Mouse (Mus musculus) limb, embryonic 15.5 days (tissue): Measurements from ENCODE around the gene Sorbs2. TPM values are rescaled to one million over a fixed set of nuclear protein-coding genes. Genes with fewer than 3 reads are reported as not detected.

Experiments
- ATAC-seq: fragments of 200-750 bp; cut with Nextera tagmentation; 2 replicates; pipeline ENCODE4 v1.8.0; 2017; ENCODE audit warnings: low read depth, moderate TSS enrichment; ENCODE audit not compliant: insufficient number of reproducible peaks, low FRiP score, low TSS enrichment
- H3K27ac ChIP-seq: fragments of 300-500 bp; sonication (generic); 2 replicates; pipeline ENCODE4 v1.5.1; 2015; ENCODE audit warnings: moderate library complexity, mild to moderate bottlenecking, inconsistent platforms
- H3K27me3 ChIP-seq: fragments of 300-500 bp; sonication (generic); 2 replicates; pipeline ENCODE4 v1.6.1; 2015; ENCODE audit warnings: inconsistent platforms
- H3K36me3 ChIP-seq: fragments of 300-500 bp; sonication (generic); 2 replicates; pipeline ENCODE4 v1.6.1; 2015; ENCODE audit warnings: inconsistent platforms
- H3K4me1 ChIP-seq: fragments of 300-500 bp; sonication (generic); 2 replicates; pipeline ENCODE4 v1.6.1; 2015; ENCODE audit warnings: inconsistent platforms
- H3K4me2 ChIP-seq: fragments of 300-500 bp; sonication (generic); 2 replicates; pipeline ENCODE4 v1.6.1; 2015; ENCODE audit warnings: mild to moderate bottlenecking, inconsistent platforms
- H3K4me3 ChIP-seq: fragments of 300-500 bp; sonication (generic); 2 replicates; pipeline ENCODE4 v1.5.1; 2015; ENCODE audit warnings: mild to moderate bottlenecking, inconsistent platforms
- H3K9ac ChIP-seq: fragments of 300-500 bp; sonication (generic); 2 replicates; pipeline ENCODE4 v1.6.1; 2015; ENCODE audit warnings: inconsistent platforms
- H3K9me3 ChIP-seq: fragments of 300-500 bp; sonication (generic); 2 replicates; pipeline ENCODE4 v1.6.1; 2016; ENCODE audit warnings: inconsistent platforms
- WGBS: fragments of 180-500 bp; shearing (Covaris S2); methylation state at CpG from one replicate; pipeline ENCODE4 v1.1.7; 2015; 5-methylcytosine and 5-hydroxymethylcytosine counted together
- polyA plus RNA-seq: library from polyadenylated mRNA; unstranded; fragments of >200 nt; fragmentation: Nextera tagmentation; extraction: Ambion mirVana; gene quantifications from 2 replicates; pipeline ENCODE4 v1.2.1, GENCODE M21; 2015

Sorbs2 gene
- polyA plus RNA-seq, 1 experiment from 2014 or later: 40.6 TPM

- Histone ChIP-seq H3K36me3 (no peaks in the 10 kb centered on the region), H3K9me3 (no peaks in the 10 kb centered on the region), H3K27ac (no peak overlapping the region), H3K27me3 (no peaks in the 10 kb centered on the region), H3K4me2 (no peak overlapping the region), H3K9ac (no peak overlapping the region), H3K4me3 (no peak overlapping the region), H3K4me1 (peaks cover 2% of the 10 kb centered on the region; the same call in 1 of the 2 replicates)
- no peak for ATAC-seq
- 63% methylated on average over 1 of the region's 1 CpGs for WGBS
These were observed 97.8 kb downstream of the Sorbs2 start for GRCm38 (mm10) chr8:45605419-45605818.

GRCm38 (mm10) chr8:45607012-45607411 lies 99.4 kb downstream of the Sorbs2 start:
- no peak for ATAC-seq
- WGBS: 87% methylated on average over 6 of the region's 6 CpGs

GRCm38 (mm10) chr8:45608413-45608812 lies 100.8 kb downstream of the Sorbs2 start:
- Histone ChIP-seq H3K4me2 (no peak overlapping the region), H3K27me3 (no peaks in the 10 kb centered on the region), H3K4me1 (no peaks in the 10 kb centered on the region), H3K4me3 (no peak overlapping the region), H3K9me3 (no peaks in the 10 kb centered on the region), H3K36me3 (no peaks in the 10 kb centered on the region), H3K9ac (no peak overlapping the region), H3K27ac (no peak overlapping the region)
- WGBS: 83% methylated on average over 6 of the region's 6 CpGs
- ATAC-seq: no peak

More at GRCm38 (mm10) chr8:45607012-45607411, 99.4 kb downstream of the Sorbs2 start:
- no peak overlapping the region for H3K4me3 ChIP-seq
- no peaks in the 10 kb centered on the region for H3K36me3 ChIP-seq
- H3K27me3 ChIP-seq: no peaks in the 10 kb centered on the region
- no peak overlapping the region for H3K4me2 ChIP-seq
- no peak overlapping the region for H3K9ac ChIP-seq
- H3K27ac ChIP-seq: no peak overlapping the region
- H3K4me1 ChIP-seq: no peaks in the 10 kb centered on the region
- H3K9me3 ChIP-seq: no peaks in the 10 kb centered on the region

- 54% methylated on average over 7 of the region's 7 CpGs for WGBS
- ATAC-seq: no peak
- Histone ChIP-seq H3K4me2 (no peak overlapping the region), H3K27ac (no peak overlapping the region), H3K4me3 (no peak overlapping the region), H3K27me3 (no peaks in the 10 kb centered on the region), H3K9me3 (no peaks in the 10 kb centered on the region), H3K4me1 (peaks cover 2% of the 10 kb centered on the region; the same call in 1 of the 2 replicates), H3K36me3 (no peaks in the 10 kb centered on the region), H3K9ac (no peak overlapping the region)
These were observed 103.0 kb downstream of the Sorbs2 start for GRCm38 (mm10) chr8:45610426-45611215.

- 85% methylated on average over 1 of the region's 1 CpGs for WGBS
- no peaks in the 10 kb centered on the region for H3K27me3 ChIP-seq
- H3K4me2 ChIP-seq: no peak overlapping the region
- no peak for ATAC-seq
- no peaks in the 10 kb centered on the region for H3K36me3 ChIP-seq
- no peak overlapping the region for H3K9ac ChIP-seq
- H3K4me1 ChIP-seq: peaks cover 2% of the 10 kb centered on the region; the same call in 1 of the 2 replicates
- H3K9me3 ChIP-seq: no peaks in the 10 kb centered on the region
- no peak overlapping the region for H3K4me3 ChIP-seq
- no peak overlapping the region for H3K27ac ChIP-seq
These were observed 103.7 kb downstream of the Sorbs2 start for GRCm38 (mm10) chr8:45611320-45611719.

GRCm38 (mm10) chr8:45614610-45615009 lies 107.0 kb downstream of the Sorbs2 start:
- Histone ChIP-seq H3K4me1 (peaks cover 2% of the 10 kb centered on the region; the same call in 1 of the 2 replicates), H3K9me3 (no peaks in the 10 kb centered on the region), H3K27ac (no peak overlapping the region), H3K27me3 (no peaks in the 10 kb centered on the region), H3K9ac (no peak overlapping the region), H3K4me3 (no peak overlapping the region), H3K4me2 (no peak overlapping the region), H3K36me3 (no peaks in the 10 kb centered on the region)
- 52% methylated on average over 5 of the region's 5 CpGs for WGBS
- no peak for ATAC-seq

- Histone ChIP-seq H3K4me3 (no peak overlapping the region), H3K9me3 (no peaks in the 10 kb centered on the region), H3K9ac (no peak overlapping the region), H3K36me3 (no peaks in the 10 kb centered on the region), H3K27me3 (no peaks in the 10 kb centered on the region), H3K27ac (no peak overlapping the region), H3K4me2 (no peak overlapping the region), H3K4me1 (peaks cover 2% of the 10 kb centered on the region; the same call in 1 of the 2 replicates)
- WGBS: 15% methylated on average over 9 of the region's 9 CpGs
- no peak for ATAC-seq
These were observed 107.5 kb downstream of the Sorbs2 start for GRCm38 (mm10) chr8:45615050-45615449.

GRCm38 (mm10) chr8:45615551-45615950 lies 108.0 kb downstream of the Sorbs2 start:
- no peak overlapping the region for H3K4me3 ChIP-seq
- 57% methylated on average over 7 of the region's 7 CpGs for WGBS

GRCm38 (mm10) chr8:45621576-45622178 lies 114.1 kb downstream of the Sorbs2 start:
- H3K4me3 ChIP-seq: no peak overlapping the region
- no peak overlapping the region for H3K27ac ChIP-seq
- no peak for ATAC-seq
- no peaks in the 10 kb centered on the region for H3K36me3 ChIP-seq
- no peak overlapping the region for H3K9ac ChIP-seq
- H3K4me1 ChIP-seq: no peaks in the 10 kb centered on the region
- 38% methylated on average over 15 of the region's 15 CpGs for WGBS
- no peaks in the 10 kb centered on the region for H3K27me3 ChIP-seq
- no peak overlapping the region for H3K4me2 ChIP-seq
- no peaks in the 10 kb centered on the region for H3K9me3 ChIP-seq

More at GRCm38 (mm10) chr8:45615551-45615950, 108.0 kb downstream of the Sorbs2 start:
- Histone ChIP-seq H3K9ac (no peak overlapping the region), H3K27me3 (no peaks in the 10 kb centered on the region), H3K27ac (no peak overlapping the region), H3K36me3 (no peaks in the 10 kb centered on the region), H3K4me1 (peaks cover 2% of the 10 kb centered on the region; the same call in 1 of the 2 replicates), H3K4me2 (no peak overlapping the region), H3K9me3 (no peaks in the 10 kb centered on the region)
- ATAC-seq: no peak

- Histone ChIP-seq H3K27me3 (no peaks in the 10 kb centered on the region), H3K4me2 (no peak overlapping the region), H3K4me3 (no peak overlapping the region), H3K27ac (no peak overlapping the region), H3K4me1 (no peaks in the 10 kb centered on the region), H3K9ac (no peak overlapping the region), H3K36me3 (no peaks in the 10 kb centered on the region), H3K9me3 (no peaks in the 10 kb centered on the region)
- 71% methylated on average over 5 of the region's 5 CpGs for WGBS
- no peak for ATAC-seq
These were observed 118.8 kb downstream of the Sorbs2 start for GRCm38 (mm10) chr8:45626406-45626805.

- WGBS: 2% methylated on average over 28 of the region's 28 CpGs
- peak overlapping the region; percentile 56 for H3K4me3 ChIP-seq
- no peaks in the 10 kb centered on the region for H3K4me1 ChIP-seq
- no peaks in the 10 kb centered on the region for H3K27me3 ChIP-seq
- H3K9ac ChIP-seq: peak overlapping the region; percentile 51
- H3K4me2 ChIP-seq: peak overlapping the region; percentile 87
- no peaks in the 10 kb centered on the region for H3K36me3 ChIP-seq
- no peaks in the 10 kb centered on the region for H3K9me3 ChIP-seq
- ATAC-seq: peak; percentile 80; the same call in 1 of the 2 replicates
- peak overlapping the region; percentile 89 for H3K27ac ChIP-seq
These were observed 120.0 kb downstream of the Sorbs2 start for GRCm38 (mm10) chr8:45627246-45628241.
